Mouse (Mus musculus) hindbrain, embryonic 12.5 days (tissue): ENCODE measurements around the gene Zbtb22. TPM values are rescaled to one million over a fixed set of nuclear protein-coding genes. Genes with fewer than 3 reads are reported as not detected.

Source experiments
- ATAC-seq: fragments of 200-750 bp; cut with Nextera tagmentation; 2 replicates; pipeline ENCODE4 v1.8.0; 2017; ENCODE audit warnings: moderate TSS enrichment; ENCODE audit not compliant: low FRiP score
- H3K27ac ChIP-seq: fragments of 300-500 bp; sonication (generic); 2 replicates; pipeline ENCODE4 v1.5.1; 2016; ENCODE audit warnings: mild to moderate bottlenecking
- H3K27me3 ChIP-seq: fragments of 300-500 bp; sonication (generic); 2 replicates; pipeline ENCODE4 v1.6.1; 2016; ENCODE audit warnings: mild to moderate bottlenecking
- H3K36me3 ChIP-seq: fragments of 300-500 bp; sonication (generic); 2 replicates; pipeline ENCODE4 v1.6.1; 2016; ENCODE audit warnings: mild to moderate bottlenecking
- H3K4me1 ChIP-seq: fragments of 300-500 bp; sonication (generic); 2 replicates; pipeline ENCODE4 v1.6.1; 2016
- H3K4me2 ChIP-seq: fragments of 300-500 bp; sonication (generic); replicated peaks from 2 replicates; pipeline ENCODE4 v1.6.1; 2016; ENCODE audit warnings: mild to moderate bottlenecking
- H3K4me3 ChIP-seq: fragments of 300-500 bp; sonication (generic); 2 replicates; pipeline ENCODE4 v1.5.1; 2016; ENCODE audit warnings: mild to moderate bottlenecking
- H3K9ac ChIP-seq: fragments of 300-500 bp; sonication (generic); 2 replicates; pipeline ENCODE4 v1.6.1; 2016; ENCODE audit warnings: mild to moderate bottlenecking, moderate library complexity
- H3K9me3 ChIP-seq: fragments of 300-500 bp; sonication (generic); replicated peaks from 2 replicates; pipeline ENCODE4 v1.6.1; 2016; ENCODE audit warnings: mild to moderate bottlenecking
- WGBS: fragments of 180-500 bp; shearing (Covaris S2); methylation state at CpG from one replicate; pipeline ENCODE4 v1.1.7; 2016; 5-methylcytosine and 5-hydroxymethylcytosine counted together
- polyA plus RNA-seq: library from polyadenylated mRNA; unstranded; fragments of >200 nt; fragmentation: Nextera tagmentation; extraction: Ambion mirVana; gene quantifications from 2 replicates; pipeline ENCODE4 v1.2.1, GENCODE M21; 2016

The Zbtb22 gene
- polyA plus RNA-seq, 1 experiment from 2014 or later, result 21.7 TPM

GRCm38 (mm10) chr17:33929371-33930279 lies 13.9 kb downstream of the Zbtb22 start, which contains the start of gene Rgl2:
Rgl2 (plus strand) TSS chr17:33929543.
- WGBS, result under 1% methylated on average over 77 of the region's 80 CpGs
- Histone ChIP-seq H3K4me3 (peak within 1 kb of the TSS; percentile 87), H3K4me2 (peak within 1 kb of the TSS; percentile 98), H3K9ac (peak within 1 kb of the TSS; percentile 94), H3K4me1 (peaks cover 25% of the 10 kb centered on the region), H3K27ac (peak within 1 kb of the TSS; percentile 96), H3K36me3 (peaks cover 36% of the 10 kb centered on the region), H3K27me3 (no peaks in the 10 kb centered on the region), H3K9me3 (no peaks in the 10 kb centered on the region)
- peak; percentile 80 for ATAC-seq

- Histone ChIP-seq H3K9me3 (no peaks in the 10 kb centered on the region), H3K4me3 (peak overlapping the region; percentile 87), H3K4me2 (peak overlapping the region; percentile 98), H3K4me1 (peaks cover 25% of the 10 kb centered on the region), H3K36me3 (peaks cover 41% of the 10 kb centered on the region), H3K27me3 (no peaks in the 10 kb centered on the region), H3K9ac (peak overlapping the region; percentile 94), H3K27ac (peak overlapping the region; percentile 96)
- WGBS, result under 1% methylated on average over 44 of the region's 45 CpGs
- ATAC-seq, result 0 out of 2 replicates have a peak, but pooled peaks have one; percentile 8
Observed at GRCm38 (mm10) chr17:33930280-33931158, 14.8 kb downstream of the Zbtb22 start.

GRCm38 (mm10) chr17:33931159-33931866 lies 15.6 kb downstream of the Zbtb22 start:
- H3K27me3 ChIP-seq, result no peaks in the 10 kb centered on the region
- no peak overlapping the region for H3K27ac ChIP-seq
- peaks cover 25% of the 10 kb centered on the region for H3K4me1 ChIP-seq
- H3K4me3 ChIP-seq, result peak overlapping the region; percentile 87
- peak overlapping the region; percentile 94 for H3K9ac ChIP-seq
- no peak for ATAC-seq
- peak overlapping the region; percentile 98 for H3K4me2 ChIP-seq
- H3K36me3 ChIP-seq, result peaks cover 40% of the 10 kb centered on the region
- no peaks in the 10 kb centered on the region for H3K9me3 ChIP-seq
- 40% methylated on average over 18 of the region's 18 CpGs for WGBS

- 89% methylated on average over 11 of the region's 11 CpGs for WGBS
- peaks cover 42% of the 10 kb centered on the region for H3K36me3 ChIP-seq
- H3K9me3 ChIP-seq, result no peaks in the 10 kb centered on the region
- H3K4me2 ChIP-seq, result no peak overlapping the region
- ATAC-seq, result no peak
- H3K27me3 ChIP-seq, result no peaks in the 10 kb centered on the region
- no peak overlapping the region for H3K9ac ChIP-seq
- peaks cover 25% of the 10 kb centered on the region for H3K4me1 ChIP-seq
- no peak overlapping the region for H3K27ac ChIP-seq
- no peak overlapping the region for H3K4me3 ChIP-seq
Observed at GRCm38 (mm10) chr17:33931947-33932346, 16.2 kb downstream of the Zbtb22 start.

- H3K27ac ChIP-seq, result no peak overlapping the region
- no peak overlapping the region for H3K4me2 ChIP-seq
- no peak for ATAC-seq
- H3K27me3 ChIP-seq, result no peaks in the 10 kb centered on the region
- H3K9me3 ChIP-seq, result no peaks in the 10 kb centered on the region
- H3K4me1 ChIP-seq, result peaks cover 24% of the 10 kb centered on the region
- H3K4me3 ChIP-seq, result no peak overlapping the region
- 85% methylated on average over 14 of the region's 14 CpGs for WGBS
- H3K9ac ChIP-seq, result no peak overlapping the region
- H3K36me3 ChIP-seq, result peaks cover 47% of the 10 kb centered on the region
Observed at GRCm38 (mm10) chr17:33932448-33932847, 16.7 kb downstream of the Zbtb22 start.

- H3K9me3 ChIP-seq, result no peaks in the 10 kb centered on the region
- H3K9ac ChIP-seq, result no peak overlapping the region
- H3K36me3 ChIP-seq, result peaks cover 49% of the 10 kb centered on the region
- ATAC-seq, result no peak
- 92% methylated on average over 15 of the region's 15 CpGs for WGBS
- H3K4me3 ChIP-seq, result no peak overlapping the region
- H3K4me1 ChIP-seq, result peaks cover 19% of the 10 kb centered on the region
- H3K27ac ChIP-seq, result no peak overlapping the region
- H3K27me3 ChIP-seq, result no peaks in the 10 kb centered on the region
- H3K4me2 ChIP-seq, result no peak overlapping the region
Observed at GRCm38 (mm10) chr17:33932970-33933369, 17.3 kb downstream of the Zbtb22 start.

GRCm38 (mm10) chr17:33935422-33936055 lies 19.8 kb downstream of the Zbtb22 start:
- Histone ChIP-seq H3K27ac (no peak overlapping the region), H3K4me2 (no peak overlapping the region), H3K4me1 (peaks cover 21% of the 10 kb centered on the region), H3K4me3 (no peak overlapping the region), H3K27me3 (no peaks in the 10 kb centered on the region), H3K9me3 (no peaks in the 10 kb centered on the region), H3K9ac (no peak overlapping the region), H3K36me3 (peaks cover 56% of the 10 kb centered on the region)
- no peak for ATAC-seq
- WGBS, result 89% methylated on average over 21 of the region's 21 CpGs

- 0 out of 2 replicates have a peak overlapping the region, but pooled peaks have one; percentile 1 for H3K4me3 ChIP-seq
- no peaks in the 10 kb centered on the region for H3K9me3 ChIP-seq
- H3K9ac ChIP-seq, result no peak overlapping the region; the same call in 1 of the 2 replicates
- 82% methylated on average over 15 of the region's 15 CpGs for WGBS
- no peak overlapping the region for H3K27ac ChIP-seq
- ATAC-seq, result no peak
- H3K27me3 ChIP-seq, result no peaks in the 10 kb centered on the region
- peaks cover 54% of the 10 kb centered on the region for H3K36me3 ChIP-seq
- peaks cover 22% of the 10 kb centered on the region for H3K4me1 ChIP-seq
- H3K4me2 ChIP-seq, result no peak overlapping the region
Observed at GRCm38 (mm10) chr17:33936993-33937392, 21.3 kb downstream of the Zbtb22 start.

GRCm38 (mm10) chr17:33938783-33939182 lies 23.1 kb downstream of the Zbtb22 start:
- no peaks in the 10 kb centered on the region for H3K9me3 ChIP-seq
- peaks cover 23% of the 10 kb centered on the region for H3K4me1 ChIP-seq
- ATAC-seq, result no peak
- H3K9ac ChIP-seq, result no peak overlapping the region
- H3K4me2 ChIP-seq, result peak overlapping the region; percentile 97; the same call in 1 of the 2 replicates
- peak overlapping the region; percentile 84; the same call in 1 of the 2 replicates for H3K4me3 ChIP-seq
- H3K36me3 ChIP-seq, result peaks cover 49% of the 10 kb centered on the region
- no peak overlapping the region for H3K27ac ChIP-seq
- WGBS, result 82% methylated on average over 11 of the region's 11 CpGs
- no peaks in the 10 kb centered on the region for H3K27me3 ChIP-seq

GRCm38 (mm10) chr17:33940206-33940805 lies 24.6 kb downstream of the Zbtb22 start, which contains the start of the genes Pfdn6 and Wdr46:
Pfdn6 (minus strand) TSS chr17:33940343.
Wdr46 (plus strand) TSS chr17:33940660.
- peak; percentile 90 for ATAC-seq
- WGBS, result under 1% methylated on average over 36 of the region's 36 CpGs
- no peak within 1 kb of the TSS for H3K27ac ChIP-seq
- no peaks in the 10 kb centered on the region for H3K9me3 ChIP-seq
- peak within 1 kb of the TSS; percentile 84 for H3K4me3 ChIP-seq
- peak within 1 kb of the TSS; percentile 97 for H3K4me2 ChIP-seq
- no peaks in the 10 kb centered on the region for H3K27me3 ChIP-seq
- peaks cover 50% of the 10 kb centered on the region for H3K36me3 ChIP-seq
- peaks cover 23% of the 10 kb centered on the region for H3K4me1 ChIP-seq
- H3K9ac ChIP-seq, result peak within 1 kb of the TSS; percentile 90

- H3K27ac ChIP-seq, result no peak overlapping the region
- 2% methylated on average over 26 of the region's 26 CpGs for WGBS
- peak overlapping the region; percentile 84 for H3K4me3 ChIP-seq
- no peaks in the 10 kb centered on the region for H3K9me3 ChIP-seq
- peaks cover 50% of the 10 kb centered on the region for H3K36me3 ChIP-seq
- H3K9ac ChIP-seq, result peak overlapping the region; percentile 90
- H3K4me2 ChIP-seq, result peak overlapping the region; percentile 97
- H3K4me1 ChIP-seq, result peaks cover 23% of the 10 kb centered on the region
- no peaks in the 10 kb centered on the region for H3K27me3 ChIP-seq
- ATAC-seq, result peak; percentile 18
Observed at GRCm38 (mm10) chr17:33940981-33941380, 25.3 kb downstream of the Zbtb22 start.
